Mouse (Mus musculus) kidney, adult 9 months (tissue): ENCODE results near the gene Chst14.

Experiments used
- DNase-seq: peaks from one replicate; pipeline ENCODE4 v3.0.0; 2022

The Chst14 gene

DNA sequence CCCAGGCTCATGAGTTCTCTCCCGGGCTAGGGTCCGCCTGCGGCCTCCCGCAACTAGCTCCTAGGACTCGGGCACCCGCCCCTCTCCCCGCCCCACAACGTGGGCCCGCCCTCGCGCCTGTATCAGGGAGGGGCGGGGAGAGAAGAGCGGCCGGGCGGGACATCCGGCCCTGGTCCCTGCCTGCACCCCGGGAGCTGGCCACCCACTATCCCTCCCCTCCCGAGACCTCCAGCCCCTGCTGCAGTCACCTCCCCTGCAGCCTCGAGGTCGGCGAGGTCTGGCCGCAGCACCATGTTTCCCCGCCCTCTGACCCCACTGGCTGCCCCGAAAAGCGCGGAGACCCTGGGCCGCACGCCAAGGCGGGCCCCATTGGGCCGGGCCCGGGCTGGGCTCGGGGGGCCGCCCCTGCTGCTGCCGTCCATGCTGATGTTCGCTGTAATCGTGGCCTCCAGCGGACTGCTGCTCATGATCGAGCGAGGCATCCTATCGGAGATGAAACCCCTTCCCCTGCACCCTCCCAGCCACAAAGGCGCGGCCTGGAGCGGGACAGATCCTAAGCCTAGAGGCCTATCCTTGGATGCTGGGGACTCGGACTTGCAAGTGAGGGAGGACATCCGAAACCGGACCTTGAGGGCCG, at the start of gene Chst14:
Chst14 (plus strand) TSS at position 136 of the 637 bp plus-strand sequence.
- peak; percentile 69 for DNase-seq

DNA sequence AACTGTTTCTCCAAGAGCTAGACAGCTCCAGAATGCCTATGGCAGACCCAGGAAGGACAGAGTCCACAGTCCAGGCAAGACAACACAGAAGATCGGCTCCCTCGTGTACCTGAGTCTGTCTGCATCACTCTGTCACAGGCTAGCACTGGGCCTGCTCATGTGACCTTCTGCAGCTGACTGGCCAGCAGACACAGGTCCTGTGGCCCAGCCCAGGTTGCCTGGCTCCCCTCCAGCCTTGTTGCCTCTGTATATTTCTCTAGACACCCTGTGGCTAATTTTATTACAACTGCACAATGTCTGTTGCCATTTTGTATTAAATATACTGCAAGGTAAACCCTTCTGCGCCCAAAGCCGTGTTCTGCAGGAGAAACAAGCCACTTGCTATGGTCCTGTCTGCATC, 45.3 kb upstream of the Chst14 start:
- peak; percentile 62 for DNase-seq

DNA sequence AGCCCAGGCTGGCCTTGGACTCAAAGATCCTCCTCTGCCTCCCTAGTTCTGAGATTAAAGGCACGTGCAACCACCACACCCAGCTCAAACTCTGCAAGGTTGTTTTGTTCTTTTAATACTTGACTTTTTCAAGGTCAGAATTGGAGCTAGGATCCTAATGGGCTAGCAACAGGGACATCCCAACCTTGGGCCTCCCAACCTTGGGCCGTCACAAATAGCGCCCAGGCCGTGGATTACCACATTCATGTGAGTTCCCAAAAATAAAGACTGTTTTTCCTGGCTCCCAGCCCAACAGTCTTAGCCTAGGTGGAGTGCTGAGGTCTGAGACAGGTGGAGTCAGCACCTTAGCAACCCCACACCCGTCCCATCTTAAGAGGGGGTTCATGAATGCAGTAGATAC, 44.3 kb upstream of the Chst14 start:
- no peak for DNase-seq

DNA sequence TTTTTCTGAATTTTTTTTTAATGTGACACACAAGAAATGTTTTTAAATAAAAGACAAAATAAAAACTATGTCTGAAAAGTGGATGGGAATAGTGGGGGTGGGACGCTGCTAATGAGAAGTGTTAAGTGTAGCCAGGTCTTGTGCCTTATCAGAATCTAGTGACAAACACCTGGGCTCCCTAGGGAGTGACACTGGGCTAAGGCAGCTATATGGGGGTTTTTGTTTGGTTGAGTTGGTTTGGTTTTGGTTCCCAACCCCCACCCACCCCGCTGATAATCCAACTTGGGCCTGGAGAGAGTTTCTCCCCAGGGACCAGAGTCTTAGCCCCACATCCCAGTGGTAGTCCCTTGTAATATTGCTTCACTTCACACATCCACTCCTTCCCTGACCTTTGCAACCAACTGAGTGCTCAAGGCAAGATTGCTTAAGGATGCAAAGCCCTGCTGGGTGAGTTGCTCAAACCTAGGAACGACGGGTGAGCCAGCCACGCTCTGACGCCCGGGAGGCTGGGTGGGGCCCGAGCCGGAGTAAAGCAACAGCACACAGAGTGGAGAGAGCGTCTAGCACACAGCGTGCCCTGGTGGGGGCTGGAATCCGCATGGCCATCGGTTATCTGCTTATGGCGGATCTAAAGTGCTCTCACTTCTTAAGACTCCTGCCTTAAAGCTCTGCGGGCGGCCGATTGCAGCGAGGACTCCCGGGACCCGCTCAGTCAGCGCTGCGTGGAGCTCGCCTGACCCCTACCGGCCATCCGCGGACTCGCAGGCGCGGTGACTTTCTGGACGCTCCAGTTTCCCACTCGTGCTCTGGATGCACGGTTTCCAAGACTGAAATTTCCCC, 43.2 kb upstream of the Chst14 start:
- DNase-seq, result peak; percentile 85

DNA sequence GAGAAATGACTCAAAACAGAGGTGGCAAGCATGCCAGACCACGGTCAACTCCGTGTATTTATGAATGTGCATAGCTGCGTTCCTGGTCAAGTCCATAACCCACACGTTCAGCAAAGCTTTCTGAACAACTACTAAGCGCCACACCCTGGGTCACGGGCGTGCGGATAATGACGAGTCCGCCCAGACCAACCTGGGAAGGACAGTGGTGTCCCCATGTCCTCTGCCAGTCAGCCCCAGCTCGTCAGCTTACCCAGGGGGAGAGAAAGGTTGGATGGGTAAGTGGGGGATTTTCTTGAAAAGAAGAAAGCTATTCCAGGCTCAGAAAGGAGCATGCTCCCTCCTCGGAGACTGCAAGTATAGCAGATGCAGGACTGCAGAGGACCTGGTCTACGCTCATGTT, 38.9 kb upstream of the Chst14 start:
- DNase-seq, result no peak

DNA sequence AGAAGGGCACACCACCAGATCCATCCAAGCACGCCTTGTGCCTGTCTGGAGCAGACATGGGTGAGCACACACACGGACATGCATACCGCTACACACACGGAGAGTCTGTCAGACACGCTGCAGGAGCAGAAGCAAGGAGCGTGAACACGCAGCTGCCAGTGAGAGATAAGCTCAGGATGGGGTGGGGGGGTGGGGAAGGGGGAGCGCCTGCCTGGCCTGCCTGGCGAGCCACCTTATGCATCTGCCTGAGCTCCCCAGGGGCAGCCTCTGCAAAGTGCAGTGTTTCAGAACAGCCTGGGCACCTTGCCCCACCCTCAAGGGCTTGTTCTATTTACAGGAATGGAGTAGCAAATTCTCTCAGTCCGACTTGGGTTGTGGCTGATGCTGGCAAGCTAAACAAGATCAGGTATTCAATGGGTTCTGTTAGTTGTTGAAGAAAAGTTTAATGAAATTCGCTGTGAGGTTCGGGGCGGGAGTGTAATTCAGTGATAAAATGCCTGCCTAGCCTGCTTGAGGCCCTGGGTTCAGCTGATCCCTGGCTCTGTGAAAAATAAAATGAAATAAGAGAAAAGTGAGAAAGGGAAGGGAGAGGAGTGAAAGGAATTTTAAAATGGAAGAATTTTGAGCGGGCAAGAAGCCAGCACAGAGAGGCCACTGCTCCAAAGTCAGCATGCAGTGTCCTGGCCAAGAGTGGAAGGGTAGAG, 38.3 kb upstream of the Chst14 start:
- DNase-seq, result no peak

DNA sequence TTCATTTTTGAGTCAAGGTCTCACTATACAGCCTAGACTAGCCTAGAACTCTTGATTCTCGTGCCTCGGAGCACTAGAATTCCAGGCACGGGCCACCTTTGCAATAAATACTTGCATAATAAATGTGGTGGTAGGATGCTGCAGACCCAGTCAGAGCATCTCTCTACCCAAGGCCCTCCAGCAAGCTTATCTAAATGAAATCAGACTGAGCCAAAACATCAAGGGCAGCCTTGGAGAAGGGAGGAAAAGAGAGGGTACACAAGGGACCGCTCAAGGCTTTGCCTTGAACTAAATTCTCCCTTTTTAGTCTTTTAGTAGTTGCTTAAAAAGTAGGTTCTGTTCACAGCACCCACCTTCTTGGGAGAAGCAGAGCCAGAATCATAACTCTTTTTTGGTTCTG, 35.1 kb upstream of the Chst14 start:
- no peak for DNase-seq

DNA sequence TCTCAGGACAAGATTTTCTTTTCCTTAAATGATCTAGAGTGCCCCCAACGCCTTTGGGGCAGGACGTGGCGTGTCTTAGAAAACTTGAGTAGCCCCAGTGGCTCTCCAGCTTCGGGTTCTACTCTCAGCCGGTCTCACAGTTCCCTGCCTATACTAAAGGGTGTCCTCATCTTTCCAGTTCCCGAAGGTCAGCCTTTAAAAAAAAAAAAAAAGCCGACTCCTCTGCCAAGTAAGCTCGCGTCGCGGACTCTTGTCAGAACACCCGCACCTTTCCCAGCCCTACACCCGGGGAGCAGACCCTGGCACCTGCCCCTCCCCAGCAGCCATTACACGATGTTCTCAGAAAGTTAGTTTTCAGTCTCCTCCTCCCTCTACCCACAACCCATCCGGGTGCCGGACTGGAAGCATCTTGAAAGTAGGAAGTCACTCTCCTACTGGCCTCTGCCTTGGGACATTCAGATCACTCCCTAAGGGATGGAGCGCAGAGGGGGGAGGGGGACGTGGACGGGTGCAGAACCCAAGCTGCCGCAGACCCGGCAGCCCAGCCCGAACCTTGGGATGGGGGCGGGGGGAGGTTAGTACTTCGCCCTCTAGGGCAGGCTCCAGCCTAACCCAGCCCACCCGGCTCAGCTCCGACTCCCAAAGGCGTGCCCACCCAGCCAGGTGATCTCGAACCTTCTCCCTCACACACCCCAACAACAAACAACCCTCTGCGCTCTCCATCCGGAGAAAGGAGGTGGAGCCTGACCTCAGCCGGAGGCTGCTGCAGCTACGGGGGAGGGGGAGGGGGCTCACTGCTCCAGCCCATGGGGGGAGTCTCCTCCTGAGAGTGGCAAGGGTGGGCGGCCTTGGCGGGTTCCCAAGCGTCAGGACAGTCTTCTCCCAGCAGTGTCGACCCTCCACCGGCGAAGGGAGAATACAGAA, 30.0 kb upstream of the Chst14 start:
- peak; percentile 40 for DNase-seq

DNA sequence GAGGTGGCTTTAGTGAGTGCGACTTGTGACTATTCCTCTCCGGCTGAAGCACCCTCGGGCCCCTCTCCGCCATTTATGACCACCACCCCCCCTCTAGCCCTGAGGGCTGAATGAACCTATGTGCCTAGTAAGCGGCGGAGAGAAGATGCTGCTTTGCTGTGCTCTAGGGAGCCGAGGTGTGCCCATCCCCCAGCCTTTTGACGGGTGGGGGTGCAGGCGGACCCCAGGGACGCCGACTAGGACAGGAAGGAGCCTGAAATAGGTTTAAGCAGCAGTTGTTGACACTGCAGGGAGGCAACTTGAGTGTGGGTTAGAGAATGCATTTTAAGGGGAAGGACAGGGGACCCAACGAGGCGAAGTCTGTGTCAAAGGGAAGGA, 29.4 kb upstream of the Chst14 start:
- DNase-seq, result no peak

DNA sequence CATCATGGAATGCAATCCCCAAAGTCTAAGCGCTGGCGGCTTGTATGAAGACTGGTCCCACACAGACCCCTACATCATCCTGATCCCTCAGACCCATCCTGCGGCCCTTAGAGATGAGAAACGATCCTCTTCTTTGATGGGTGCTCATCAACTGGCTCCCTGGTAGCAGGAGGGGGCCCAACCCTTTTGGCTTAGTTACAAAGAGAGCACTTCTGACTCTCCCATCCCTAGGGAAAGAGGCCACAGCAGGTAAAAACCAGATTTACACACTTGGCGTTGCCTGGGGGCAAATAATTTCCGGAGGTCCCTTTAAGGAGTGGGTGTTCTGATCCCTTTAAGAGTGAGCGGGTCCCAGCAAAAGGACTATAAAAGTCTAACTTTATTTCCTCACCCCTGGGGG, 28.9 kb upstream of the Chst14 start:
- DNase-seq, result no peak

DNA sequence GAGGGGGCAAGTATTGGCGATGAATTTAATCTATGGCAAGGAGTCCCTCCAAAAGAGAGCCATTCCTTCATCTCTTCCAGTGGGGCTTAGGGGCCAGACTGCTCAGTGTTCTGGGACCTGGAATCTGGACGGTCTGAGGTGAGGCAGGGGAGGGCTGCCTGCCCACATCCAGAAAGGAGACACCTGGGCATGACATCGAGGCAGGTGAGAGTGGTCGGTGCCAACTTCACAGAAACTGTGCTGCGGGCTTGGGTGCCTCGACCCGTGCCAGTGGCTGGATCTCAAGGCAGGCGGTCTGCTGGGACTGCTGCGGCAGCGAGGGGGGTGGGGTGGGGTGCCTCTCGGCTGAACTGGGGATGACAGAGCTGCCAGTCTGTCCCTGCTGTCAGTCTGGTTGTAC, 28.5 kb upstream of the Chst14 start:
- no peak for DNase-seq

DNA sequence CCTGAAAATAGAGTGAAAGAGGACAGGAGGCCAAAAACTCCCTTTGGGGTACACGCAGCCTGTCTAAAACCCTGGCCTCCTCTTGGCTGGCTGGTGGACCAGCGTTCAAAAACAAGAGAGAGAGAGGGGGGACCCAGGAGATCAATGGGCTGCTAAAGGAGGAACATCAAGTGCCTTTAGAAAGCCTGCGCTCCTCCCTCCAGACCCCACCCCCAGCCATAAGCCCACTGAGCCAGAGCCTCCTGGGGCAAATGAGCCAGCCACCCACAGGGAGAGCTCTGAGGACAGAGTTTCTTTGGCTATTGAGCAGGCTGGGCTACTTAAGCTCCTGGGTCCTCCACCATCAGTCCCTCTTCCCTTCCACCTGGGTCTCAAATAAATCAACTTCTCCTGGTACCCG, 27.5 kb upstream of the Chst14 start:
- no peak for DNase-seq

DNA sequence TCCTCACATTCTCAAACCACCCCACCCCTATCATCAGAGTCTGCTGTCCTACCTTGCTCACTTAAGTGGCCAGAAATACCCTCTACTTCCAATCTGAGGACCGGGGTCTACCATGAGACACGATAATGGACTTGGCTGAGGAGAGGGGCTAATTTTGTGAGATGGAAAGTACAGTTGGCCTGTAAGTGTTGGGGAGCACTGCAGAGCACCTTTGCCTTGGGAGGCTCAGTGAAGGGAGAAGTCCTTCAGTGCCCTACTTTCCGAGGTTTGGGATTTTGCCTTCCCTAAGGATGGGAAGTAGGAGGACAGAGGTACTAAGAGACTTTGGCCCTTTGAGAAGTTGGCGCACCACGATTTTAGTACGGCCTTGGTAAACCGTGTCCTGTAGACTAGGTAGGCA, 27.0 kb upstream of the Chst14 start:
- DNase-seq, result no peak

DNA sequence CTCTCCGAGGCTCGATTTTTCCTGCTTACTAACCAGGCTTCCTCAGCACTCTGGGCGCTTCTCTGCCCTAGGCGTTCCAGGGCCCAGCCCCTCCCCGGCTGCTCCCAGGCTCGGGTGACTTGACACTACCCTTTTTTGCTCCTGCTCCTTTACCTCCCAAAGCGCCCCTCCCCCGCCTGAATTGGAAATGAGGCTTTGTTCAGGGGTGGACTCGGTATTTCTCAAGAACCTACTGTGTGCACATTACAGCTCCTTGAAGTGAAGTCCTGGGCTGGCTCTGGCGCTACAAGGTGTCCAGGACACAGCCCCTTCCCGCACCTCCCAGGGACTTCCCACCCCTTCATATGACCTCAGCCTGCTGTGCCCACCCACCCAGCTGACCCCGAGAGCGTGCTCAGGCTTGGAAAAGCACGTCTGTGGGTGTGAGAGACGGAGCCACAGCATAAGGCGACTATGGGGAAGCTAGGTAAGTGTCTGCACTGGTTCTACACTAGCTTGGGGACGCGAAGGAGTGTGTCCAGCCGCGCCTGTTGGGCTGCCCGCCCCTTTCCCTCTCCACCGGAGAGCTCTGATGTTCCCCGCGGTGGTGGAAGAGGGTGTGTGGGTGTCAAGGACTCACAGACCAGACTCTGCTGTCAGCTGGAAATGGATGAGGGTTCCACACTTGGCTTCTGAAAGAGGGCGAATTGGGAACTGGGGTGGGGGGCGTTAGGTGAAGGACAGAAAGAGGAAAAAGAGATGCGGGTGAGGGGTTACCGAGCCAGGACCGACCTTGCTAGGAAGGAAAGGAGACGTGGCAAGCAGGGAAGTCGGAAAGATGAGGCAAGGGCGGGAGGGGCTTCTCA, 26.1 kb upstream of the Chst14 start, which contains the start of gene Bahd1:
Bahd1 (plus strand) TSS at position 397 of the 845 bp plus-strand sequence.
- DNase-seq, result peak; percentile 47

DNA sequence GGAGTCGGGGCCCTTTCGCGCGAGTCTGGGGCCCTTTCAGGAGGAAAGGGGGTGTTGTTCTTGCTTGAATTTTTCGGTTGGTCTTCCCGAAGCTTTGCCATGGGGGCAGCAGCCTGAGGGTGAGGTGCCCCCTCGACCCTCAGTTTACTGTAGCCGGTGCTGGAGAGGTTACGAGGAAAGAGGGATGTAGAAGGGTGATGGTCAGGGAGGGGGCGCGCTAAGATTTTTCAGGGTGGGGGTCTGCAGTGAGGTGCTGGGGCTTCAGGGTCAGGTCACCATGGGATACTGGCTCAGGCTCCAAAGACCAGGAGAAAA, 25.5 kb upstream of the Chst14 start:
- DNase-seq, result no peak

DNA sequence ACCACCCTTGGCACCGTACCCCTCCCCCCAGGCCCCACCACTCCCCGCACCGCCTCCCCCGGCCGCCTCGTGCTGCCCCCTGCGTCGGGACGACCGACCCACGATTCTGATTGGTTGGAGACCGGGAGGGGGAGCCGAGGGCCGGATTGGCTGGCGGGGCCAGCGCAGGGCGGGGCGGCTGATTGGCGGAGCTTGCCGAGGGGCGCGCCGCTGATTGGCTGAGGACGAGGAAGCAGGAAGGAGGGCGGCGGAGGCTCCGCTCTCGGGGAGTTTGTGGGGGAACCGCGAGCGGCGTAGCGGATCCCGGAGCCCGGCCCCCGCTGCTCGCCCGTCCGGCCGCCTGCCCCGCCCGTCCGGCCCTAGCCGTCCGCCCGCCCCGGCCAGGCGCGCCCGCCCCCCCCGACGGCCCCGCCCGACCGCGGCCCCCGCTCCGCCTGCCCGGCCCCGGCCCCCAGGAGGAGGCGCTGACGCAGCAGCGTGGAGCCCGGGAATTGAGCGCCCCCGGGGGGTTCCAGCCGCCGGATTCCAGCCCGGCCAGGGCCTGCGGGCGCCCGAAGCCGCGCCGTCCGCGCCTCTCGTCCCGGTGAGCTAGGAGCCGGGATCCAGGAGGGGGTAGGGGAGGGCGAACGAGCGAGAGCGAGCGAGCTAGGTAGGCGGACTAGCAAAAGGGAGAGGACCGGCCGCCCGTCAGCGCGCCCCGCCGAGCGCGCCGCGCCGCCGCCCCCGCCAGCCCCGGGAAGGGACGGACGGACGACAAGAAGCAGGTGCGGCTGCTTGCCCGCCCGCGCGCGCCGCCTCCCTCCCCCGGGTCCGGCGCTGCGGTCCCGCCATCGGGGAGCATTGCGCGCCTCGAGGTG, 24.9 kb upstream of the Chst14 start:
- DNase-seq, result peak; percentile 97

DNA sequence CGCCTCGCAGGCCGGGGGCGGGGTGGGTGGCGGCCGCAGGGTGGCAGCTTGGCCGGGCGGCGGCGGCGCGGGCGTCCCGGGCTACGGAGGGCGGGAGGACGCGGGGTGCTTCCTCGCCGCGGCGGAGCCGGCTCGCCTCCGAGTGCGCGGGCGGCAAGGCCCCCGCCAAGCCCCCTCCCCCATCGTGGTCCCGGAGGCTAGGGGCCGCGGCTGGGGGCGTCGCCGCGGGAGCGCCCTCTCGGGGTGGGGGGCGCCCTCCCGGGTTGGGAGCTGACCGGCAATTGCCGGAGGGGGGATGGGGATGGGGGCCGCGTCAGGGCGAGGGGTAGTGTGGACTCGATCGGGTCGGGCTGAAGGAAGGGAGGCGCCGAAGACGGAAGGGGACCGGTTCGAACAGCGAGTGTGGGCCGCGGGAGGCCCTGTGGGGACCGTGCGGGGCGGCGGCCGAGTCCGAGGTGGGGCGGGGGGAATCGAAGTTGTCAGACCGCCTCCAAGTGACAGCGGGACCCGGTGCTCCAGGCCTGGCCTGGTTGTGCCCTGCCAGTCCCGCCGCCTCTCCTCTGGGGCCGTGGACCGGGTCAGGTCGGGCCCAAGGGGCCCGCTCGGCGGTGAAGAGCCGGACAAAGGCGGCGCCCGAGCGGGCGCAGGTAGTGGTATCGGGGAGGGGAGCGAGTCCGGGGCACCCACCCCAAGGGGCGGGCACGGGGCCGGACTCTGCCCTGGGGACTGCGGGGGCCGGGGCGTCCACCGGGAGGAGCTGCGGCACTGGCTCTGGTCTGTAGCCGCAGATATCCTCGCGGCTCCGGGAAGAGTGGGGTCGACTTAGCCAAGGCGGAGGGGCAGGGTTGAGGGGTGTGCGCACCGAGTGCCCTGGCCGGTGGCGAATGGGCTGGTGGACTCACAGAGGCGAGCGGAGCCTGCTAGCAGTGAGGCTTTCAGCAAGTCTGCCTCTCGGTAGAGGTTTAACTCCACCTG, 24.0 kb upstream of the Chst14 start:
- DNase-seq, result peak; percentile 83

DNA sequence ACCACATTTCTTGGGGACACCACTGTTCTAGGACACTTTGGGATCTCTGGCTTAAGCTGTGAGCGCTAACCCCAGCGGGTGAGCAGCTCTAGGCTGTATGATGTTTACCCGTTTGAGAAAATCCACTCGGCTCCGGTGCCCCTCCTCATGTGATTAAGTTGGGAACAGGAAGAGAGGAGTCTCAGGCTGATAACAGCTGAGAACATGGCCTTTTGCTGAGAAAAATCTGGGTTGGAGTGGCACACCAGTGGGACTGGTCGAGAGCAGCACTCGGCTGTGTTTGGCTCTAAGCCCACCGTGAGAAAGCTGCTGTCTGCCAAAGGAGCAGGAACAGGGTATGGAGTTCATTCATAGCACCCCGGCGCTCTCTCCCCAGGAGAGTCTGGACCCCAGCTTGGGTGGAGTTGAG, 23.0 kb upstream of the Chst14 start:
- DNase-seq, result peak; percentile 43

DNA sequence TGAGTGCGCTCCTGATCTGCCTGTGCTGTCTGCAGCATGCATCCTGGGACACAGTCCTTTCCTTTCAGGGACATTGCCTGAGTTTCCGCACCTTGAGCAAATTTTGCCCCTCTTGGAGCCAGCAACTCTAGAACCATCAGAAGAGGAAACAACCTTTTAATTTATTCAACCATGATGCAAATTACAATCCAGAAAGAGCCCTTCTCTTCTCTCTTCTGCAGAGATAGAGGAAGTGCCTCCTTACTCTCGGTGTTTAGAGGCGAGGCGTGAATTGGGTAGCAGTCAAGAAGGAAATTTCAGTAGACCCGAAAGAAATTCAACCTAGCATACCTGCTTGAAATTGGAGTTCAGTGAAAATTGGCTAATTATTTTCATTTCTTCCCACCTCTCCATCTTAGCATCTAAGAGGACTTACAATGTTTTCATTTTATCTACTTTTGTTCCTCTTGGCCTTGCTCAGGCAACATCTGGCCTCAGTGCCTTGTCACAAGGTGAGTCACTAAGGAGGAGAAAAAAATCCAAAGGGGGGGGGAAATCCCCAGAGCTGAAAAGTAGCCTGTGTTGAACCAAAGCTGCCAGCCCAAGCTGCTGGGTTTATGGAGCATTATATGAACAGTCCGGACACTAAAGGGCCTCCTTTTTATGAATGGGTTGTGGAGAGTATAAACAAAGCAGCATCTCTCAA, 20.7 kb upstream of the Chst14 start:
- no peak for DNase-seq
